Mouse (Mus musculus) brain, embryonic 14.5 days (tissue): Measurements from ENCODE around the gene Sfxn1.

ENCODE experiments used
- CTCF ChIP-seq: fragments of 200-500 bp; IDR thresholded peaks from 2 replicates; pipeline ENCODE4 v1.5.1; 2012; ENCODE audit warnings: inconsistent platforms, mild to moderate bottlenecking, moderate library complexity, borderline replicate concordance; ENCODE audit not compliant: insufficient read depth, insufficient read length; ENCODE audit errors: extremely low read depth
- POLR2A ChIP-seq: fragments of 200-500 bp; IDR thresholded peaks from 2 replicates; pipeline ENCODE4 v1.6.1; 2012; ENCODE audit warnings: mild to moderate bottlenecking, inconsistent platforms, borderline replicate concordance; ENCODE audit not compliant: poor library complexity, insufficient read depth, insufficient read length, severe bottlenecking; ENCODE audit errors: extremely low read depth

DNA sequence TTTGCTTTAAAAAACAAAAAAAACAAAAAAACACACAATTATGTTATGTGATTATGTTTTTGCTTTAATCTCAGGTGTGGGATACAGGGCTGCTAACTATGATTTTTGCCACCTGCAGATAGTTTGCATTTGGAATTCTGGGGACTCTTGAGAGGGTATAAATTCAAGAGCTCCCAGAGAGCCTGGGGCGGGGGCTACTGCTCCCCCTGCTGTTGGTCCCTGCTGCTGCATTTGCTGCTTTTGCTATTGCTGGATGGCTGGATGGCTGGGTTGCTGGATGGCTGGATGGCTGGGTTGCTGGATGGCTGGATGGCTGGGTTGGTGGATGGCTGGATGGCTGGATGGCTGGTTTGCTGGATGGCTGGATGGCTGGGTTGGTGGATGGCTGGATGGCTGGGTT, 75.7 kb downstream of the Sfxn1 start:
- TF ChIP-seq CTCF (peak; percentile 25; the same call in 1 of the 2 replicates), POLR2A (no peak)
